Mouse (Mus musculus) left cerebral cortex, postnatal 4 days (tissue): Measurements from ENCODE around the gene Gm6614. TPM values are rescaled to one million over a fixed set of nuclear protein-coding genes. Genes with fewer than 3 reads are reported as not detected.
"Not testable (repeated sequence)": the region's sequence is repeated elsewhere in the genome, so short reads cannot be mapped to it uniquely, and the experiment has no call there.

Experiments used
- DNase-seq: peaks from one replicate; pipeline ENCODE4 v3.0.0-alpha.2; 2022
- intact Hi-C: fragments of 180-260 bp; cut with DNase I; formaldehyde crosslinking; loops from one replicate; pipeline ENCODE4 v1.15.1; 2025
- total RNA-seq, 2 experiments: library from RNA; stranded (reverse); gene quantifications; 2 replicates each; pipeline ENCODE4 v1.2.3; 2021

Gm6614 gene
- total RNA-seq = not detected

DNA sequence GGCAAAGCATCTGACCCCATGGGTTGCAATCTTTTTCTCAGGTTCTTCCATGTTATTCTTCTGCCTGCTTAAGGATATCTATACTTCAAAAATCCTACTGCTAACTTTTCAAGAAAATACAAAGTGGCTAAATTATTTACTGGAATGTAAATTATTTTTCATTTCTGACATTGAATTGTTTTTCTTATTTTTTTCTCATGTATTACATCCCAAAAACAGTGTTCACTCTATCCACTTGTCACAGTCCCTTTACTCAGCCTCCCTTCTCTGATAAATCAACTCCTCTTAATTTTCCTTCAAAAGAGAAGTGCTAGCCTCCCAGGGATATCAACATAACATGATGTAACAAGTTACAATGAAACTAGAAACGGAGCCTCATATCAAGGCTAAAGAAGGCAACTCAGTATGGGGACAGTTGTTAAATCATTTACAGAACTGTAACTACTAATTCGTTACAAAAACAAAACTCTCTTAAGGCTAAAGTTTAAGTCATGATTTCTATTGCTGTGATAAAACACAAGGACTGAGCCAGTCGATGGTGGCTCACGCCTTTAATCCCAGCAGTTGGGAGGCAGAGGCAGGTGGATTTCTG, at the start of gene Gm6614:
Gene Gm6614, minus strand, starts transcription at position 51 of the 592 bp plus-strand sequence.
- no peak for DNase-seq
- intact Hi-C loops = no loop called here

DNA sequence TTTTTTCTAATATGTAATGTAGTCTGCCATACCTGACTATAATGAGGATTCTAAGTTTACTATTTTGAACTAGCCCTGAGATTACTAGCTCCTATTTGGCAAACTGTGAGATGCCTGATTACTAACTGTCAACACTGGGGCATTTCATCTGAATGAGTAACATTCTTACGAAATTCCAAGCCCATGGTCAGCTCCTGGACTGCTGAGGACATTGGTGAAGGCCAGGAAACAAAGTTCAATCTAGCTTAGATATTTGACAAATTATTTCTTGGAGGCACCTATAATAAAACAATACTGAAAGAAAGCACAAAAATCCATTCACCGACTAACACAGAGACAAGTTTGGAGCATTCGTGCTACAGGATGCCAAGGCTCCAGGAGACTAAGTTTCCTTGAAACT, 47.1 kb upstream of the Gm6614 start:
- DNase-seq = not testable (repeated sequence)

GRCm38 (mm10) chr6:142047689-142048088, 36.5 kb upstream of the Gm6614 start:
- intact Hi-C loops = loop anchor here (10.0 kb wide), 1 partner anchor 563 kb away; no protein-coding TSS in a partner anchor
- no peak for DNase-seq

More for the DNA sequence above, 47.1 kb upstream of the Gm6614 start:
- intact Hi-C loops = not testable (repeated sequence)

DNA sequence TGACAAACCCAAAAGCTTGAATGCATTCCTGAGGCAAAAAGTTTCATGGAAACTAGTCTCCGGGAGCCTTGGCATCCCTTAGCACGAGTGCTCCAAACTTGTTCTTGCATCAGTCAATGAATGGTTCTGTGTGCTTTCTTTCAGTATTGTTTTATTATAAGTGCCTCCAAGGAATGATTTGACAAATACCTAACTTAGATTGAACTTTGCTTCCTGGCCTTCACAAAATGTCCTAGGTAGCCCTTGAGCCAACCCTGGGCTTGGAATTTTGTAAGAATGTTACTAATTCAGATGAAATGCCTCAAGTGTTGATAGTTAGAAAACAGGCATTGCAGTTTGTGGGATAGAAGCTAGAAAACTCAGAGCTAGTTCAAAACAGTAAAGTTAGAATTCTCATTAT, 34.5 kb upstream of the Gm6614 start:
- DNase-seq = no peak

GRCm38 (mm10) chr6:142041896-142042295, 30.7 kb upstream of the Gm6614 start:
- intact Hi-C loops = loop anchor here (10.0 kb wide), 1 partner anchor 557 kb away; no protein-coding TSS in a partner anchor
- DNase-seq = no peak

More for the DNA sequence above, 34.5 kb upstream of the Gm6614 start:
- intact Hi-C loops = loop anchor here (10.0 kb wide), 1 partner anchor 561 kb away; no protein-coding TSS in a partner anchor

- intact Hi-C loops = loop anchor here (10.0 kb wide), 1 partner anchor 556 kb away; no protein-coding TSS in a partner anchor
- DNase-seq = peak; percentile 27
Measured at GRCm38 (mm10) chr6:142040306-142041175, 29.3 kb upstream of the Gm6614 start.

- intact Hi-C loops = no loop called here
- no peak for DNase-seq
Measured at GRCm38 (mm10) chr6:142035771-142036170, 24.6 kb upstream of the Gm6614 start.

GRCm38 (mm10) chr6:142021671-142022070, 10.5 kb upstream of the Gm6614 start:
- no peak for DNase-seq
- intact Hi-C loops = no loop called here

DNA sequence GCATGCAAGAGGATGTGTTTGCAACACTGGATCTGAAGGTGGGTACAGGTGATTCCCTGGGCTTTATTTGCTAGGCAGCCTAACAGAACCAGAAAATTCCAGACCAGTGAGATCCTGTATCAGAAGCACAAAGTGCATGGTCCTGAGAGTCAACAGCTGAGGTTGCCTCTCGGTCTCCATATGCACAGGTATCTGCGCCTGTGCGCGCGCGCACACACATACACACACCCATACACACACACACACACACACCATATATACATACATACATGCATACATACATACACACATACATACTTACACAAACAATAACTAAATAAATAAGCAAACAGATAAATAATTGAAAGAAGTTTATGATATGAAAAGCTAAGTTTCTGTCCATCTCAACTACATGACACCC, 24.4 kb downstream of the Gm6614 start:
- DNase-seq = no peak
- intact Hi-C loops = loop anchor here (10.0 kb wide), 1 partner anchor 652 kb away; no protein-coding TSS in a partner anchor

- intact Hi-C loops = loop anchor here (10.0 kb wide), 1 partner anchor 650 kb away; no protein-coding TSS in a partner anchor
- DNase-seq = no peak
Measured at GRCm38 (mm10) chr6:141984644-141985043, 26.6 kb downstream of the Gm6614 start.

- intact Hi-C loops = no loop called here
- no peak for DNase-seq
Measured at GRCm38 (mm10) chr6:141962420-141962819, 48.8 kb downstream of the Gm6614 start.

DNA sequence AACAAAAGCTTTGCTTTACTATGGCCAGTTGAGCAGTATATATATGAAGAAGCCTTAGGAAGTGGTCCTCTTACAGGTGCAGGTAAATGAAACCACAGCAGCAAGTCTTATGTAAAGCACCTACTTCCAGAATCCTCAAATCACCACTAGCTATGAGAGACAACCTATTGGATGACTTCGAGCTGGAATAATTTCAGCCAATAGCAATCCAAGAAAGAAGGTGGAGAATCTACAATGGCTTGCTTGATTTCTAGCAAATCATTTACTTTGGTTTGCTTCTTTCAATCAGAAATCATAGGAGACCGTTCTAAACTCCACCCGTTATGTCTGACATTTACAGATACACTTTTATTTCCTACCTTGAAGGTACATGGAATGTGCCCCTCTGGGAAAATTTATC, 49.4 kb downstream of the Gm6614 start:
- no peak for DNase-seq

DNA sequence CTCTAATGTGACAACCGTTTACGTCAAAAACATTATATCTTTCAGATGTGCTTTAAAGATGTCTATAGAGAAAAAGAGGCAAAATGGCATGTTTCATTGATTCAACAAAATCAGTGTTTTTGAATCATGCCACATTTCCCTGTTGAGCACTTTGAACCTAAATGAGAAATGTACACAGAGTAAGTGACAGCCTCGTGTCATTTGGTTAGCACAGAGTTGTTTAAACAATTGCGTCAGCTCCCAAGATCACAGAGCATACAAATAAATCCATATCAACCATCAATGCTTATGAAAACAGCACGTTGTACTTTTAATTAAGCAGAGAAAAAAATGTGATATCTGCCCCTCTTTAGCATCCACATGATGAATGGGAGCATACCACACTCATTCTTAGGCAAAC, 50.7 kb downstream of the Gm6614 start:
- no peak for DNase-seq
- intact Hi-C loops = no loop called here

More for the DNA sequence above, 49.4 kb downstream of the Gm6614 start:
- intact Hi-C loops = no loop called here

- intact Hi-C loops = no loop called here
- no peak for DNase-seq
Measured at GRCm38 (mm10) chr6:141946862-141947261, 64.4 kb downstream of the Gm6614 start, which contains the start of gene Slco1a1. Gene Slco1a1, minus strand, starts transcription at chr6:141946962.

DNA sequence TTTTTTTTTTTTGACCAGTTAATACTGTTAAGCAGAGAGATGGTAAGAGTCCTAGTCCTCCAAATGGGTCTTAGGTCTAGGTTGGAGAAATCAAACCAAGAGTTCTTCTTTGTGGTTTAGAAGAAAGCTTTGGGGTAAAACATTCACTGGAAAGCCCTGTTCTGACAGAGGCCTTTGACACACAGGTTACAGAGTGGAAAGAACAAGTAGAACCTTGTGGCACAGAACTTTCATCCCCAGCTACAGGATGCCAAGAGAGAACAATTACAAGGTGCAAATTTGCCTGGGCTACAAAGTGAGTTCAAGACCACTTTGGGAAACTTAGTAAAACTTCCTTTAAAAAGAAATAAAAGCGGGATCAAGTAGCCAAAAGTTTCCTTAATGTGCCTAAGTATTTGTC, 70.8 kb downstream of the Gm6614 start:
- DNase-seq = no peak
- intact Hi-C loops = no loop called here

Other genes with a start within 250 kb of the Gm6614 start
- not detected for gene Gm5724, start 237.6 kb downstream of the Gm6614 start, total RNA-seq
- 1 to 10 TPM; 4.3 to 4.6 TPM for gene Slco1a4, start 155.2 kb downstream of the Gm6614 start, total RNA-seq
- not detected for gene Slco1a1, start 64.5 kb downstream of the Gm6614 start, total RNA-seq
- 1 to 10 TPM; 2.1 to 4.9 TPM for gene Slco1a6, start 197.1 kb upstream of the Gm6614 start, total RNA-seq